Mouse (Mus musculus): Measurements from ENCODE around the gene Adamts10. TPM values are rescaled to one million over a fixed set of nuclear protein-coding genes. Genes with fewer than 3 reads are reported as not detected.

Adamts10 gene
- polyA plus RNA-seq, 1 experiment from 2014 or later: 25.9 TPM

GRCm38 (mm10) chr17:33549212-33549611, 25.2 kb downstream of the Adamts10 start:
- H3K4me2 ChIP-seq: no peak overlapping the region
- DNase-seq (ENCODE audit: low spot score, missing footprints) (peak; percentile 45), ATAC-seq (ENCODE audit: low FRiP score) (no peak)
- H3K27ac ChIP-seq (ENCODE audit: low read depth, low read length): no peak overlapping the region
- WGBS: 94% methylated on average over 6 of the region's 6 CpGs
- no peaks in the 10 kb centered on the region for H3K4me1 ChIP-seq (ENCODE audit: control insufficient read depth, insufficient read depth, low read length)
- H3K4me3 ChIP-seq (ENCODE audit: low read depth, low read length): no peak overlapping the region
- H3K36me3 ChIP-seq (ENCODE audit: control insufficient read depth, insufficient read depth, low read length): peaks cover 3% of the 10 kb centered on the region; the same call in 1 of the 2 replicates
- no peak overlapping the region for H3K9ac ChIP-seq (ENCODE audit: low read length)
- no peaks in the 10 kb centered on the region for H3K9me3 ChIP-seq (ENCODE audit: control insufficient read depth, low read length)
- H3K27me3 ChIP-seq (ENCODE audit: control insufficient read depth, insufficient read depth, low read length): no peaks in the 10 kb centered on the region

DNA sequence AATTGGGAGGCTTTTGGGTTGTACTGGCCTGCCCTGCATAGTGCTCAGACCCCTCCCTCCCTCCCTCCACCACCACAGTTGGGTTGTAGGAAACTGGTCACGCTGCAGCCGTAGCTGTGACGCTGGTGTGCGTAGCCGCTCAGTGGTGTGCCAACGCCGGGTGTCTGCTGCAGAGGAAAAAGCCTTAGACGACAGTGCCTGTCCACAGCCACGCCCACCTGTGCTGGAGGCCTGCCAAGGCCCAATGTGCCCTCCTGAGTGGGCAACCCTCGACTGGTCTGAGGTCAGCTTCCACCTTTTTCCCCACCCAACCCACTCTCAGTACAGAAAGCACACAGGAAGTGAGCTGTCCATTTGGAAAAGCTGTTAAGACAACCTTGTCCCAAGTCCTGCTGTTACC, 26.4 kb downstream of the Adamts10 start:
- ATAC-seq (ENCODE audit: low FRiP score) (no peak), DNase-seq (ENCODE audit: low spot score, missing footprints) (peak; percentile 33)
- 93% methylated on average over 10 of the region's 10 CpGs for WGBS
- peaks cover 3% of the 10 kb centered on the region; the same call in 1 of the 2 replicates for H3K36me3 ChIP-seq (ENCODE audit: control insufficient read depth, insufficient read depth, low read length)
- H3K27me3 ChIP-seq (ENCODE audit: control insufficient read depth, insufficient read depth, low read length): no peaks in the 10 kb centered on the region
- H3K9ac ChIP-seq (ENCODE audit: low read length): no peak overlapping the region
- no peak overlapping the region for H3K27ac ChIP-seq (ENCODE audit: low read depth, low read length)
- H3K4me1 ChIP-seq (ENCODE audit: control insufficient read depth, insufficient read depth, low read length): no peaks in the 10 kb centered on the region
- no peaks in the 10 kb centered on the region for H3K9me3 ChIP-seq (ENCODE audit: control insufficient read depth, low read length)
- no peak overlapping the region for H3K4me3 ChIP-seq (ENCODE audit: low read depth, low read length)
- no peak overlapping the region for H3K4me2 ChIP-seq

- Histone ChIP-seq H3K27me3 (ENCODE audit: control insufficient read depth, insufficient read depth, low read length) (no peaks in the 10 kb centered on the region), H3K4me2 (no peak overlapping the region), H3K4me1 (ENCODE audit: control insufficient read depth, insufficient read depth, low read length) (no peaks in the 10 kb centered on the region), H3K4me3 (ENCODE audit: low read depth, low read length) (no peak overlapping the region), H3K9ac (ENCODE audit: low read length) (no peak overlapping the region), H3K9me3 (ENCODE audit: control insufficient read depth, low read length) (no peaks in the 10 kb centered on the region), H3K27ac (ENCODE audit: low read depth, low read length) (no peak overlapping the region), H3K36me3 (ENCODE audit: control insufficient read depth, insufficient read depth, low read length) (peaks cover 3% of the 10 kb centered on the region; the same call in 1 of the 2 replicates)
- no peak for ATAC-seq (ENCODE audit: low FRiP score)
- 93% methylated on average over 4 of the region's 4 CpGs for WGBS
- DNase-seq (ENCODE audit: low spot score, missing footprints): peak; percentile 70
Observed at GRCm38 (mm10) chr17:33552113-33552512, 28.1 kb downstream of the Adamts10 start.

DNA sequence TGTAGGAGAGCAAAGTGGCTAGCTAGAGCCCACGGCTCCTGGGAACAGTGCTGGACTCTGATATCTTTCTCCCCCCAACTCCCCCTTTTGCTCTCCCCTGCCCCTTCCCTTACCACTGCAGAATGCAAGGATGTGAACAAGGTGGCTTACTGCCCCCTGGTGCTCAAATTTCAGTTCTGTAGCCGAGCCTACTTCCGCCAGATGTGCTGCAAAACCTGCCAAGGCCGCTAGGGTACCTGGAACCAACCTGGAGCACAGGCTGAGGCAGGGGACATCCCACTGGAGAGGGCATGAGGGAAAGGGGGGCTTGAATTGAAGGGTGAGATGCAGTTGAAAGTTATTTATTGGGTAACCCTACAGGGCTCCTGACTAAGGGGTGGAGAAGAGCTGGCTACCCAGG, 29.0 kb downstream of the Adamts10 start:
- DNase-seq (ENCODE audit: low spot score, missing footprints) (peak; percentile 88), ATAC-seq (ENCODE audit: low FRiP score) (0 out of 2 replicates have a peak, but pooled peaks have one; percentile 30)
- Histone ChIP-seq H3K36me3 (ENCODE audit: control insufficient read depth, insufficient read depth, low read length) (peaks cover 3% of the 10 kb centered on the region; the same call in 1 of the 2 replicates), H3K27me3 (ENCODE audit: control insufficient read depth, insufficient read depth, low read length) (no peaks in the 10 kb centered on the region), H3K9me3 (ENCODE audit: control insufficient read depth, low read length) (no peaks in the 10 kb centered on the region), H3K27ac (ENCODE audit: low read depth, low read length) (no peak overlapping the region), H3K4me2 (no peak overlapping the region), H3K9ac (ENCODE audit: low read length) (no peak overlapping the region), H3K4me3 (ENCODE audit: low read depth, low read length) (no peak overlapping the region), H3K4me1 (ENCODE audit: control insufficient read depth, insufficient read depth, low read length) (no peaks in the 10 kb centered on the region)
- WGBS: 53% methylated on average over 4 of the region's 4 CpGs

- DNase-seq (ENCODE audit: low spot score, missing footprints) (no peak), ATAC-seq (ENCODE audit: low FRiP score) (no peak)
- Histone ChIP-seq H3K36me3 (ENCODE audit: control insufficient read depth, insufficient read depth, low read length) (no peaks in the 10 kb centered on the region), H3K27ac (ENCODE audit: low read depth, low read length) (no peak overlapping the region), H3K4me3 (ENCODE audit: low read depth, low read length) (no peak overlapping the region), H3K27me3 (ENCODE audit: control insufficient read depth, insufficient read depth, low read length) (no peaks in the 10 kb centered on the region), H3K4me2 (no peak overlapping the region), H3K4me1 (ENCODE audit: control insufficient read depth, insufficient read depth, low read length) (no peaks in the 10 kb centered on the region), H3K9ac (ENCODE audit: low read length) (no peak overlapping the region), H3K9me3 (ENCODE audit: control insufficient read depth, low read length) (no peaks in the 10 kb centered on the region)
- WGBS: 100% methylated on average over 1 of the region's 1 CpGs
Observed at GRCm38 (mm10) chr17:33554536-33554935, 30.5 kb downstream of the Adamts10 start.

DNA sequence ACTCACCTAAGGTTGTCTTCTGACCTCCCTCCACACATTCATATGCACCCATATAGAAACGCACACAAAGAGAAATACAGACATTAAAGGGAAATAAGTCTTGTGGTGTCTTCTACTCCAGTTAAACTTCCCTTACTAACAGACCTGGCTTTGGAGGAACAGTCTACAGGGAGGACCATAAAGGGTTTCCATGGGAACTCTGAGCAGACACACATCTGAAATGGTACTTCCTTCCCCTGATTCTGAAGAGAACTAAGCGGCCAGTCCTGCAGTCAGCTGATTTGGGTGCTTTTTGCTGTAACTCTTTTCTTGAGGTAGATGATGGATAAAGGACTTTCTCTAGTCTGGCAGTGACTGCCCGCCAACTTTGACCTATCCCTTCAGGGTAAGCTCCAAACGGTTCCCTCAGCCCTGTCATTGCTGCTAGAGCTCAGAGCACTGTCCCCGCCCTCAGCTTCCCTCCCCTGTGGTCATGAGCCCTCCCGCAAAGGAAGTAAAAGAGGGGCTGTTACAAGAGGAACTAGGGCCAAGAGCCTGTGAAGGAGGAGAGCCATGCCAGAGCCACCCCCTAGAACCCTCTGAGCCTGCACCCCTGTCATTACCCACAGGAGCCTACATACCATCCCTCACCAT, 31.3 kb downstream of the Adamts10 start, which contains the start of gene Myo1f:
Gene Myo1f (plus strand): TSS at position 485 of the 633 bp plus-strand sequence.
- Histone ChIP-seq H3K27me3 (ENCODE audit: control insufficient read depth, insufficient read depth, low read length) (no peaks in the 10 kb centered on the region), H3K36me3 (ENCODE audit: control insufficient read depth, insufficient read depth, low read length) (no peaks in the 10 kb centered on the region), H3K4me1 (ENCODE audit: control insufficient read depth, insufficient read depth, low read length) (no peaks in the 10 kb centered on the region), H3K27ac (ENCODE audit: low read depth, low read length) (no peak within 1 kb of the TSS), H3K9me3 (ENCODE audit: control insufficient read depth, low read length) (no peaks in the 10 kb centered on the region), H3K9ac (ENCODE audit: low read length) (no peak within 1 kb of the TSS), H3K4me2 (no peak within 1 kb of the TSS), H3K4me3 (ENCODE audit: low read depth, low read length) (no peak within 1 kb of the TSS)
- ATAC-seq (ENCODE audit: low FRiP score) (no peak), DNase-seq (ENCODE audit: low spot score, missing footprints) (peak; percentile 66)
- 54% methylated on average over 6 of the region's 6 CpGs for WGBS

GRCm38 (mm10) chr17:33557922-33558321, 33.9 kb downstream of the Adamts10 start:
- Histone ChIP-seq H3K36me3 (ENCODE audit: control insufficient read depth, insufficient read depth, low read length) (no peaks in the 10 kb centered on the region), H3K4me1 (ENCODE audit: control insufficient read depth, insufficient read depth, low read length) (no peaks in the 10 kb centered on the region), H3K4me2 (no peak overlapping the region), H3K27me3 (ENCODE audit: control insufficient read depth, insufficient read depth, low read length) (no peaks in the 10 kb centered on the region), H3K27ac (ENCODE audit: low read depth, low read length) (no peak overlapping the region), H3K9me3 (ENCODE audit: control insufficient read depth, low read length) (no peaks in the 10 kb centered on the region), H3K4me3 (ENCODE audit: low read depth, low read length) (no peak overlapping the region), H3K9ac (ENCODE audit: low read length) (no peak overlapping the region)
- peak; percentile 44 for DNase-seq (ENCODE audit: low spot score, missing footprints)
- whole genome bisulfite sequencing: 75% methylated on average over 4 of the region's 4 CpGs
- ATAC-seq (ENCODE audit: low FRiP score): no peak

DNA sequence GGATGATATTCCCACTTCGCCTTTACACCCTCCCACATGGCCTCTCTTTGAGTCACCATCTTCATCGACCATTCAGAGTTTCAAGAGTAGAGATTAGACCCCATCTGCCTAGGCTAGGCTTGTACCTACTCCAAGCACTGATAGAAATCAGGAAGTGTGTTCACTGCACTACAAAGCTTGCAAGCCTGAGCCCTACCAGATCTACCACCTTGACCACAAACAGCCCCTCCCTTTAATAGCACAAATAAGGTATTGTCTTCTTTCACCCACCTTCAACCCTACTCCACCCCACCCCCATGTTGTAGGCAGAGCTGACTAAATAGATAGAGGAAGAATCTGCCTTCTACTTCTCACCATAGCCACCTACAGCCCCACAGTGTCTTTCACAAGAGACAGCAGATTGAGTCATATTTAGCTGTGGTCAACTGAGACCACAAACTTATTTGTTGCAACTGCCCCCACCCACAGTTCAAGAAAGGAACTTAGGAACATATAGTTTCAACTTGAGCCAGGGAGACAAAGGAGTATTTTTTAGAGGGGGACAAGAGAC, 39.6 kb downstream of the Adamts10 start:
- Histone ChIP-seq H3K4me2 (no peak overlapping the region), H3K27ac (ENCODE audit: low read depth, low read length) (no peak overlapping the region), H3K4me1 (ENCODE audit: control insufficient read depth, insufficient read depth, low read length) (no peaks in the 10 kb centered on the region), H3K9ac (ENCODE audit: low read length) (no peak overlapping the region), H3K27me3 (ENCODE audit: control insufficient read depth, insufficient read depth, low read length) (no peaks in the 10 kb centered on the region), H3K9me3 (ENCODE audit: control insufficient read depth, low read length) (no peaks in the 10 kb centered on the region), H3K4me3 (ENCODE audit: low read depth, low read length) (no peak overlapping the region), H3K36me3 (ENCODE audit: control insufficient read depth, insufficient read depth, low read length) (no peaks in the 10 kb centered on the region)
- ATAC-seq (ENCODE audit: low FRiP score) (no peak), DNase-seq (ENCODE audit: low spot score, missing footprints) (no peak)
- WGBS: 75% methylated on average over 2 of the region's 2 CpGs

DNA sequence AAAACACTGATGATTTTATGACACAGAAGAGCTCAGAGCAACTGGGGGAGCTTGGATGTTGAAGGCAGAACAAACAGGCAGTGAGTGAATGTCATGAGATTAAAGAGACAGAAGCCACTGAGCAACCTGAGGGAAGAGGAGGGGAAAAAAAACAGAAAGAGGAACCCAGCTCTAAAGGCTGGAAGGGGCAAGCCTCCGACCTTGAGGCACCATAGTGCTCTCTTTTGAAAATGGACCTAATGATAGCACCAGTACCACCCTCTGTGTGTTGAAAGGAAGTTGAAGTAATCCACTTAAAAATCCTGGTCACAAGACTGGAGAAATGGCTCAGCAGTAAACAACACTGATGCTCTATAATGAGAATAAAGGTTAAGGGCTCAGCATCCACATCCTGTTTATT, 40.6 kb downstream of the Adamts10 start:
- Histone ChIP-seq H3K27ac (ENCODE audit: low read depth, low read length) (no peak overlapping the region), H3K4me2 (no peak overlapping the region), H3K9ac (ENCODE audit: low read length) (no peak overlapping the region), H3K27me3 (ENCODE audit: control insufficient read depth, insufficient read depth, low read length) (no peaks in the 10 kb centered on the region), H3K4me1 (ENCODE audit: control insufficient read depth, insufficient read depth, low read length) (no peaks in the 10 kb centered on the region), H3K9me3 (ENCODE audit: control insufficient read depth, low read length) (no peaks in the 10 kb centered on the region), H3K36me3 (ENCODE audit: control insufficient read depth, insufficient read depth, low read length) (no peaks in the 10 kb centered on the region), H3K4me3 (ENCODE audit: low read depth, low read length) (no peak overlapping the region)
- DNase-seq (ENCODE audit: low spot score, missing footprints): no peak
- no peak for ATAC-seq (ENCODE audit: low FRiP score)
- 45% methylated on average over 1 of the region's 1 CpGs for WGBS
